Mouse (Mus musculus): ENCODE results near the gene Wfdc18.

Wfdc18 gene

DNA sequence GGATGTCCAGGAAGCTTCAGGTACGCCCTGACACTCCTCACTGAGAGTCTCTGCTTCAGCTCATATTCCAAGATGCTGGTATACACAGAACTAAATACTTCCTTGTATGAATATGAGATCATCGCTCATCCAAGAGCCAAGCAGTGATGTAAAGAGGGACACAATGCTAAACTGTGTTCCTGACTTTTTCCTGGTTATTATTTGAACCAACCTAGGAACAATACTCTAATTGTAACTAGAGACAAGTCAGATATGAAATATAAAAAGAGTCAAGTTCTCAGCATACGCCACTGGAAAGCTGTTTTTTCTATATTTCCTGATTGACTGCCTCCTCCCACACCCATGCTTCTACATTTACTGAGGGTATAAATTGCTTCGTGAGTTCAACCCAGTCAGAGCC is at the start of gene Wfdc18:
TSS of gene Wfdc18 (plus strand) at position 301 of the 400 bp plus-strand sequence.
- no peak for DNase-seq

DNA sequence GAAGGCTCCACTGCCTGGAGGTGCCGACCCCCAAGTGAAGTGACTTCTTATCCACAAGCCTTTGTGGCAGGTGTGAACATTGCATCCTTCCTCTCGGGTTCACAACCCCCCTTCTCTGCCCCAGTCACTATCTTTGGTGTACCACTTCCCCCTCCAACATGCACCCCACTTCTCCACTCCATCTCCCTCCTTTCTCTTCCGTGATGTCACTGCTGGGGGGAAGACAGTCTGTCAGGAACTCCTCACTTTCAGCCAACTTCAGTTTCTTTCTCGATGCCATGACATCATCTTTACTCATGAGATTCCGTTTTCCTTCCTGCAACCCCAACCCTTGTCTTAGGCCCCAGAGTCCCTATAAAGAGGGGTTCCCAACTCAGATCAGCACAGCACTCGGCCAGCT is 46.6 kb upstream of the Wfdc18 start, which contains the start of gene Ccl4:
TSS of gene Ccl4 (plus strand) at position 381 of the 400 bp plus-strand sequence.
- no peak for DNase-seq

DNA sequence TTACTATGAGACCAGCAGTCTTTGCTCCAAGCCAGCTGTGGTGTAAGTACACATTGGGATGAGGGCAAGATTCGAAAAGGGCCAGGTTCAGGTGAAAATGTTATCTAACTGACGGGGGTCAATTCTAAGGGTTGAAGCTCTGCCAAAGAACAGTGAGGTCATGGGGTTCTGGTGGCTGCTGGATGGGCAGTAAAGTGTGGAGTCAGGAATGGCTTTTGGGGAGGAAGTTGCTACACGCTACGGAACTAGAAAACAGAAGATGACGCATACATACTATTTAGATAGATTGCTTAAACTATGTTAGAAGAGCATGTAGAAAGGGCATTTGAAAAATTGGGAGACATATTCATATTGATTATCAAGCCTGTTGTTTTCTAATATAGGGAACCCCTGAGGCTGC is 45.3 kb upstream of the Wfdc18 start:
- no peak for DNase-seq

DNA sequence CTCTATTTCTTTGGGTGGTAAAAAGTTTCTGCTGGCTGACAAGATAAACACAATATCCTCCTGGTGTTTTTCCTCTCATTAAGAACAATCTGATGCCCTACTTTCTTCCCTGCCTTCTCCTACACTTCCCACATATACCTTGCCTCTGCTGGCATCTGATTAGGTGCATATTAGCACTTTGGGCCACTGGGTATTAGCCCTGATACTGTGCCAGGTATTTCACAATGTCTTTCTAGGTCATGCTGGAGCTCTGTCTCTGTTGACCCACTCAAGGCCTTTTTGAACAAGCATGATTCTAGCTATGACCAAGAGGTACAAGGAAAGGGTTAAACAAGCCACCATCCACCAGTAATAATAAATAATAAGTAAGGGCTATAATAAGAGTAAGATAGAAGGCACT is 37.1 kb upstream of the Wfdc18 start:
- no peak for DNase-seq

DNA sequence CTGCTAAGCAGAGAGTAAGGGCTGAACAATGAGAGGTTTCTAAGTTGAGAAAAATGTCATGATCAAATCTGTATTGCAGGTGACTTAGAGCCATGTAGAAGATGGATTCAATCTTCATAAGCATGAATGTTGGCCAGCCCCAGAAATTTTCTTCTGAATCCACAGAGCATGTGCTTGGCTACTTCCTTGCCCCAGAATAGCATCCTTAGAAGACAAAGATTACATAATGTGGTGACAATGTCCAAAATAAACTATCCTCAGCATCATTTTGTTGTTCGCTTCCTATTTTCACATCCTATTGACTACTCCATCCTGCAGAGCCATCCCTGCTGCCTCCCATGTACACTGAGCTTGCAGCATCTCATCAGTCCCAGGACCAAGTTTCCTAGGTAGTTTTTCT is 33.1 kb upstream of the Wfdc18 start:
- DNase-seq, result no peak

DNA sequence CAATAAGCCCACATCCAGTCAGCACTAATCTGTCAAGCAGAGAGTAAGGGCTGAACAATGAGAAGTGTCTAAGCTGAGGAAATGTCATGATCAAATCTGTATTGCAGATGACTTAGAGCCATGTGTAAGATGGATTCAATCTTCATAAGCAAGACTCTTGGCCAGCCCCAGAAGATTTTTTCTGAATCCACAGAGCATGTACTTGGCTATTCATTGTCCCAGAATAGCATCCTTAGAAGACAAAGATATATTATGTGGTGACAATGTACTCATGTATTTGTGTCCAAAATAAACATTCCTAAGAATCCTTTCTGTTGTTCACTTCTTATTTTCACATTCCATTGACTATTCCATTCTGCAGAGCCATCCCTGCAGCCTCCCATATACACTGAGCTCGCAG is 18.9 kb upstream of the Wfdc18 start:
- no peak for DNase-seq

DNA sequence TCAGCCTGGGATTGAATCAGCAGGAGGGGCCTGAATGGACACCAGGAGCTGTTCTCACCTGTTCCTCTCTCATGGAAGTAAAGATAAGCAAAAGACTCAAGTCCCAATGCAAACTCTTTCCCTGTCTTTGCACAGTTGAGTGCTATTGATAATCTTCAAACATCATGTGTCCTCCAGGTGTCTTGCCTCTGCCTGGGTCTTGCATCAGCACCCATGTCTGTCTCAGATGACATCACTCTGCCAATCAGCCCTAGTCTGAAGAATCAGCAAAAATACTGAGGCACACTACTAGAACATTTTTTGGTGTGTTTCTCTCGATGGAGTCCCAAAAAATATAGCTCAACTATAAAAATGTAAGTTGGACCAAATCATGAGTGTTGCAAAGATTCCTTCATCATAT is 16.8 kb upstream of the Wfdc18 start:
- no peak for DNase-seq

DNA sequence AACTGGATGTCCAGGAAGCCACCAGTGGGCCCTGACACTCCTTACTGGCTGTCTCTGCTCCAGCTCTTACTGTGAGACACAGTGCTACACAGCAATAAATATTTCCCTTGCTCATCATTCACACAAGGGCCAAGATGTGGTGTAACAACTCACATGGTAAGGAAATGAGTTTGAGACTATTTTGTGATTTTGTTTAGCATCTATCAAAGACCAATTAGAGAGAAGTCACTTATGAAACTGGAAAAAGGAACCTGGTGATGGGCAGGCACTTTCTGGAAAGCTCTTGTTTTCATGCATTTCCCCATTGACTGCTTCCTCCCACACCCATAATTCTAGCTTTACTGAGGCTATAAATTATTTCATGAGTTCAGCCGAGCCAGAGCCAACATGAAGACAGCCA is 5.1 kb upstream of the Wfdc18 start, which contains the start of gene Wfdc17:
TSS of gene Wfdc17 (plus strand) at position 287 of the 400 bp plus-strand sequence.
- DNase-seq, result no peak

DNA sequence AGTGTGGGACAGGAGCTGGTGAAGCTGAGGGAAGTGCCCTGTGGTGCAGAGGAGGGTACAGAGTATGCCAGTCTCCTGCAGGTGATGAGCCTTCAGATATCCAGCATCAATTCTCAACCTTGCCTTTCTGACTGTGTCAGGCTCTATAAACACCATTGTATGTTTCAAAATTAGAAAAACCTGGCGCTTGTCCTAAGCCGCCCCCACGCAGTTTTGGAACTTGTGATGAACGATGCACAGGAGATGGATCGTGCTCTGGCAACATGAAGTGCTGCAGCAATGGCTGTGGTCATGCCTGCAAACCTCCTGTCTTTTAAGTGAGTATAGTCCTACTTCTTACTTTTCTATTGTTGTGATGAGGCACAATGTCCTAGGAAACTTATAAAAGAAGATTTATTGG is 868 bp downstream of the Wfdc18 start:
- peak; percentile 15 for DNase-seq

DNA sequence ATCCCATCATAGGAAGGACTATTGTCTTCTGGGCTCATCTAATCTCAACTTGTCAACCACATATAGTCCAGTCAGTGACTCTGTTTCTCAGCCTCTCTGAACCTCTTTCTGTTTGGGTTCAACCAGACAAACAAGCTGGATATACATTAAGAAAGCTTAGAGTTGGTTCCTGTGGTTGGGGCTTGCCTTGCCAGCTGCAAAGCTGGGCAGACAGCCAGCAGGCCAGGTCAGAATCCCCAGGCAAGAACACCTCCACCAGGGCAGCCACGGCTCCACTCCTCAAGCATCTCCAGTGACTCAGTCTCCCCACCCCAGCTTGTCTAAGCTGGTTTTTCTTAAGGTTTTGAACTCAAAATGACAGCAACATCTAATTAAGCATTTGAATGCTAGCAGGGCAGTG is 3.9 kb downstream of the Wfdc18 start:
- DNase-seq, result no peak

DNA sequence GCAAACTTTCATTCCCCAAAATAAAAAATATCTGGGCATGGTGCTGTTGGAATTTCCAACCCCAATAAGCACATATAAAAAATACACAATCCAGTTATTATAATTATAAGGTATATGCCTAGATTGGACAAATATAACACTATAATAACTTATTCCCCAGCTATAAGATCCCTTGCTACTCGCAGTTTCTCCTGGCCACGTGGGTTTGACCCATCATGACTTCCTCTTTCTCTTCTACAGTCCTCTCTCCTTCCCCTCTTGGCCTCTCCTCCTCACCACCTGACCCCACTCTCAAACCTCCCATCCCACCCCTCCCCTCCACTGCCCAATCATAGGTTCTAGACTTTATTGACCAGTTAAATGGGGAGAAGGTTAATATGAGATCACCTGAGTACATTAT is 5.1 kb downstream of the Wfdc18 start:
- DNase-seq, result no peak

DNA sequence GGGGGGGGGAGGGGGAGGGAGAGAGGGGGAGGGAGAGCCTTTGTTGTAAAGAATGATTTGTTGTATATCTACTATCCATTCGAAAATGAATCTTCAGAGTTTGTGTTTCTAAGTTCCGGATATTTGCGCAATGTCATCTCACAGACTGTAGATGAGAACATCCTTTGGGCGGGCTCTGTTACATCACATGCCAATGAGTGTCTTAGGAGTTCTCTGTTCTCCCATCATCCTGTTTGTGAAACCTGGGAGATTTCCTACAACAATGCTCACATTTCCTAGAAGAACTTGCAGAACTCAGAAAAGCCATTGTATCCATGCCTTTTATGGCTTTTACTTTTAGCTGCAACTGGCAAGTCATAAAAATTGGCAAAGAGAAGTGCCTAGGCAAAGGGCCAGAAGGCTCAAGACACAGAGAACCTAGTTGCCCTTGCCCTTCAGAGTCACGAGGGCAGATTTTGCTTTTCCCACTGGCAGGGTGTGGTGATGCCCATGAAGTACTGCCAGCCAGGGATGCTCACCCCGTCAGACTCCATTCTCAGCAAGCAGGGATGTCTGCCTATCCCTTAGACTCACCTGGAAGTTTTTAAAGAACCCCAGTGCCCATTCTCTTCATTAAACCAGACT is 8.3 kb downstream of the Wfdc18 start:
- no peak for DNase-seq

DNA sequence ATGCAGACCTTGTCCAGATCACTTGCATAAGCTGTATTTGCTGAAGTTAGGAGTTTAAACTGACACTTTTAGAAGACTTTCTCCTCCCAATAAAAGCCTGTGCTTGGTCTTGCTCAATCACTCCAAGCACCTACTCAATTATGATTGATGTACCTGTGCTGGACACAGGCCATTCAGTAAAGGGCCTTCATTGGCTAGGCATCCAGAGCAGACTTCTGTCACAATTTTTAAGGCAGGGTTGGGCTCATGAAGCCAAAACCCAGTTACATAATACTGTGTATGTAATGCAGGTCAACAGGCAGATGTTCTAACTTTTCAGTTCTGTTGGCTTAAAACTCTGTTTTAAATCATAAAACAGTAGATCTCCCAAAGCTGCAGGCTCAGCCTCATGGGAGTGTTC is 12.0 kb downstream of the Wfdc18 start:
- no peak for DNase-seq

DNA sequence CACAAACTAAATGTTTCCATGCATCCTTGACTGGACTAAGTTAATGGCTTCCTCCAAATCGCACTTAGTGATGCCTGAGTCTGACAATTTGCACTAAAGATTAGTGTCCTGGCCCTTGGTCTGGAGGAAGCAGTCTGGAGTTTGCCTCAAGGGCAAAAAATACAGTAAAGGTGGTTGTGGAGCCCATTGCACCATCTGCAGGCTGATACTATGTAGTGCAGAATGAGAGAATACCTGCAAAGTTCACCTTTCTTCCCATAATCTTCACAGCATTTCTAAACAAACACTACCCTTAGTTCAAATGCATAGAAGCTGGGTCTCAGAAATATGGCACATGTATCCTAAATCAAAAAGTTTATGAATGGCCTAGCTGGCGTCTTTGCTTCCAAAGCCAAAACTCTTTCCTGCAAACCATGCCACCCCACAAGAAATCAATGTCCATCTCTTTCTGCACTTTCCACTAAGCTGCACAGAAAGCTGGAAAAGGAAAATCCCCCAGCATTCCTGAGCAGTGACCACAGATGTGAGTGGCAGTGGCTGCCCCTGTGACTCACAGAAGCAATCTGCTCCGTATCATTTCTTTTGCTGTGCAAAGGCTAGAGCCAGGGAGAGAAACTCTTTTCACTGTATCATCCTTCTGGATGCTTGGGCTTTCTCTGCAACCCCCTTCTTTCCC is 20.1 kb downstream of the Wfdc18 start:
- DNase-seq, result no peak

DNA sequence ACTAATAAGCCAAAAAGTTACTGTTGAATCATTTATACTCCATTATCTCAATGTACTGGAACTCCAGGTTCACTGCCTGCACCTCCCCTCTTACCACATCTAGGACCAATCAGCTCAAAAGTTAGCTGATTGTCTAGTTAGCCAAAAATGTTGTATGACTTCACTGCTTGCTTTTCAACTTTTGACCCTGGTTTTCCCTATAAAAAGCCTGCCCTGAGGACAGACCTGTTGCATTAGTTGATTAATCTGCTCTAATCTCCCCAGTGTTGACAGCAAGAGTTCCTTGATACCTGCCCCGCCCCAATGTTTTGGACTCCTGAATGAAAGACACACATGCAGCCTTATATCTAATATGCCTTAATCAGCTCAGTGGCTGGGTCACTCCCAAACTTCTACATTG is 22.3 kb downstream of the Wfdc18 start:
- DNase-seq, result no peak

DNA sequence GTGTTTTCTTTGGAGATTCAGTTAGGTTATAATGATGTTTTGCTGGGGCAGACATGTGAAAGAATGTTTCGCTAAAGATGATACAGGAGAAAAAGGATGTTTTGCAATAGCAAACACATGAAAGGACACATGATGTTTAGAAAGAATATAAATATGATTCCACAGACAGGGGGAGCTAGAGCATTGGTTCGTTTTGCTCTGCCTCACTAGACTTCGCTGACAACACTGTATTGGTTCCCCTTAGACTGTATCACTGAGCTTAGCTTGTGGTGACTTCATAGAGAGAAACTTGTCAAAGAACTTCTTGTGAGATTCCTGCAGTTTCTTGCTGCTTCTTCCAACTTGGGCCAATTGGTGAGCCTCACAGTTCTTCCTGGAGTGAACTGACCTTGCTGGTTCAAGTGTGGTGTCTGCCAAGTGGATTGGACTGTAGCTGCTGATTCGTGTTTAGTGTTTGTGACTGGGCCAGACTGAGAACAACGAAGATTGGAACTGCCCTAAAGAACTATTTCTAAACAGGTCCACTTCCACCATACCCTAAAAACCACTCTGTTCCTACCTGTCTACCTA is 24.3 kb downstream of the Wfdc18 start:
- DNase-seq, result no peak

DNA sequence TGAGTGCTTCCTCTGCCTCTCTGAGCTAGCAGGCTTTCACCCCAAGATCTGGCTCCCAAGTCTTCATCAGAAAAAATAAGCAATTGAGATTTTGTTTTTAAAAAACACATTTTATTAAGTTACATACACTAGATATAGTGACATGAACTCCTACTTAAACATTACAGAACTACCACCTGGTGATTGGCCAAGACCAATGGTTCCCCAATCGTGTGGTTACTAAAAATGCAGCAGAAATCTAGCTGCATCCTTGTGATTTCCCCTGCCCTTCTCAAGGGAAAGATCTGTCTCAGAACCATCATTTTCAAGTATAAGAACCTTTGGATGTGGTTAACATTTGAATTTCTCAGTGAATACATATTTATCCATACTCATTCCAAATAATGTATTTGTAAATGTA is 25.4 kb downstream of the Wfdc18 start:
- DNase-seq, result no peak

DNA sequence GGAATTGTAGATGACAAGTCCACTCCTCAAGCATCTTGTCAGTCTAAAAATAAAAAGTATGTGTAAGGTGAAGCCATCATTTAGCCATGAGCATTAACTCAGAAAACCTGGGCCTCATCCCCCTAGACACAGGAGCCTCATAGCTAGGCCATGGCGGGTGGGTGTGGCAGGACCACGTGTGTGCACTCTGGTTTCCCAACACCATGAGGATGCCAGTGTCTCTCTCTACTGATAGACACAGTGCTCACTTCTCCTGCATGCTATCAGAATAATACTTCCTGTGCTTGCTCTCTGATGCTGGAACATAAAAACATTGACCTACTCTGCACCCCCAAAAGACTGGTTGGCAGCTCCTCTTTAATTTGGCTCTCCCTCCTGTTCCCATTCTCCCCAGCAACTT is 27.1 kb downstream of the Wfdc18 start:
- DNase-seq, result no peak

DNA sequence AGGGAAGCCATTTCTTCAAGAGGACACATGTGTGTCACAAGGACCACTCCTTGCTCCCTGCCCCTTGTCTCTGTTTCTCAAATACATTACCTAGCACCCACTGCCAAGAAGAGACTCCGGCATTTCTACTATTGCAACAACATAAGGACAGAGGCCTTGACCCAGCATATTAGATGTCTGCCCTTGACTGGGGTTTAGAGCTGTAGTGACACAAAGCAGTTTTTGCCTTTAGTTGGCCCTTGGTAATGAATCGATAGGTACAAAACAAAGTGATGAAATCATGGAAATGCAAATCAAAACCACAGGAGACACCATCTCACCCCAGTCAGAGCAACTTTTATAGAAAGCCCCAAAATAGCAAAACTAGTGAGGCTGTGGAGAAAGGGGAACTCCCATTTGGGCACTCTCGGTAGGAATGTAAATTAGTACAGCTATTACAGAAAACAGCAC is 28.3 kb downstream of the Wfdc18 start:
- no peak for DNase-seq

DNA sequence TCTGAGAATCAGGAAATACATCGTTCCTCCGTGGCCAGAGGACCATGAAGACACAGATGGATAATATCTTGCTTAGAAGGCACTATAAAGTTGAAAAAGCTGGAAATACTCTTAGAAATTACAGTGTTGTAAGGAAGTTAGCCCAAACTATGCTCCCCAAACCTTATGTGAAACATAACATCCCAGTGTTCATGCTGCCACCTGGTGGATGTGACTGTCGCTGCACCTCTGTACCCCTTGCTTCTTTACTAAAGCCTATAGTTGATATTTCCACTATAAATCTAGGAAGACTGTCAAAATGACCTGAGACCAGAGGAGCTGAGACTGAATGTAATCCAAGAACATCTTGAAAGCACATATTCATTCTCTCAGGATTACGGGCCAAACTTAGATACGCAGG is 30.4 kb downstream of the Wfdc18 start:
- peak; percentile 71 for DNase-seq

DNA sequence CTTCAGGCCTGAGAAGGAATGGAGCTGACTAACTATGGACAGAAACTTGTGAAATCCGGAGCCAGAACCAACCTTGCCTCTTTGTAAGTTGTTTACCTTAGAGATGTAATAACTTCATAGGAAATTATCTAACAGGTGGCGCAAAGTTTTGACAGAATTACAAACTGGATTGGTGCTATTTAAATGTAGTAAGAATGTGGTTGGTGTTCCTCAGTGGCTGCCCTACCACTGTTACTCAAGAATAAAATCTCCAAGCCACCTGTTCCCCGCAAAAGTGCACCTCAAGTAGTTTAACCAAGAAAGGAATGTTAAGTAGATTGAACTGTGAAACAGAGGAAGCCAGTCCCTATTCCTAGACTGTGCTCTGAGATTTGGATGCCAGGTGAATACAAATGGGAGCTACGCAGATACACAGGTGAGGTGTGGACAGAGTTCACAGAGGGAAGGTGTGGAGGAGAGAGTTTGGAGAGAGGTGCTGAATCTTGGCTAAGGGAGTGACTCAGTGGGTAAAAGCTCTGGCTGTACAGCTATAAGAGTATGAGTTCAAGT is 31.7 kb downstream of the Wfdc18 start:
- no peak for DNase-seq

DNA sequence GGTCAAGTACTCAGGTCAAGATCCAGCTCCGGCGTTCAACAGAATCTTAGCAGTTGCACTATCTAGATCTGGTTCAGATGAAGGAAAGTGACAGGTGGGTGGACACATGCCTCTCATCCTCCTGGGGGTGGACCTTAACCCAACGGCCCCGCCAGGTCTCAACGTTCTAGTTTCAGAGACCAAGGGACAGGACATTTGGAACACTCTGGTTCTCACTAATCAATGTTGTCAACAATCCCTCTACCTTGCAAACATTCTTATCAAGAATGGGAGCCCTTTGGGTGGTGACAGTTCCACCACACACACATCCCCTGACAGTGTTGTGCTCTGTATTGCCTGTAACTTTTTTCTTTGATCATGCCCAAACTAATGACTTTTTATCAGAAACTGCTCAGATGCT is 33.0 kb downstream of the Wfdc18 start:
- DNase-seq, result no peak

DNA sequence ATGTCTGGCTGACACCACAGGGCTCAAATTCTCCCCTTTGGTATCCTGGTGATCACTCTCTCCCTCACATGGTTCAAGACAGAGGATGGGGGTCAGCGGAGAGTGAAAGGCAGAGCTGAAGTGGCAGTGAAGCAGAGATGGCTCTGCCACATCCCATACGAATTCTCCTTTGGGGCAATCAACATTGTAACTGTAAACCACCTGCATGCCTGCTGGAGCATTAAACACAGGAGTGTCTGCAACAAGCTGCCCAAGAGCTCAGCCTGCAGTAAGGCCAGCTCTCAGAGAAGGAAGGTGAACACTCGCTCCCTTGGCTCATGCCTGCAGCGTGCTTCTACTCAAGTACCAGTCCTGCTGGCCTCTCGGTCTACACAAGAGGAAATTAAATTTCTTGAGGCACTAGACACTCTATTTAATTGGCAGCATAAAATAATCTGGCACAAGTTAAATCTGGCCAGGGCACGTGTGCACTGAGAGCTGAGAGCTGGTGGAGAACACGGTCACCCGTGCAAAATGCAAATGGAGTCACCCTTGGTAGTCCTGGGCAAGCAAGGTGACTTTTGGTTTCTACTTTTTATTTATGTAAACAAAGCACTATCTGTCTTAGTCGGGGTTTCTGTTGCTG is 34.0 kb downstream of the Wfdc18 start:
- DNase-seq, result no peak

DNA sequence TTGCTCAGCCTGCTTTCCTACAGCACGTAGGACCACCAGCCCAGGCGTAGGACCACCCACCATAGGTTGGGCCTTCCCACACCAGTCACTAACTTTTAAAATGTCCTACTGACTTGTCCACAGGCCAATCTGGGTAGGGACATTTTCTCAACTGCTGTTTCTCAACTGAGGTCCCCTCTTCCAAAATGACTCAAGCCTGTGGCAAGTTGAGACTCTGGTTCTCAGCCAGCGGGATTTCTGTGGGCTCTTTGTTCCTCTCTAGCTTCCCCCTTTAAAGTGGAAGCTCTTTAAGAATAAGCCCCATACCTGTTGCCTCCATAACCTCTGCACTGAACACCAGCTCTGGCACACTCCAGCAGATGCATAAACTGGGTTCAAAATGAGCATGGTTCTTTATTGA is 34.7 kb downstream of the Wfdc18 start:
- no peak for DNase-seq

All from right cerebral cortex, adult 18-20 months (tissue).